In genomic region chr13:51309446-51309845, GRCm38 (mm10) we compare ENCODE assay signal across 23 mouse cellular contexts.
DNase-seq lines count a peak whose midpoint lies in the region; TF ChIP-seq lines count a peak whose summit lies in the region.
"Had no signal": no experiment of that assay in that cellular context is flagged by ENCODE, and none has a peak within 500 bp of the region (broad histone marks: within the 10 kb centered on the region; RNA-seq: fewer than 3 reads in every experiment).

No protein-coding gene starts in this region.

- no peak for TF ChIP-seq POLR2A in embryonic fibroblast, embryonic 13.5 days (IDR thresholded peaks at IDR 0.05; ENCODE audit: low read depth, low read length)

- intact Hi-C loops in left cerebral cortex, postnatal 36 days (cut with DNase I), result no loop called here

- no peak overlapping the region for H3K4me3 ChIP-seq in embryonic fibroblast, embryonic 13.5 days (ENCODE audit: insufficient read depth, low read length)
- H3K4me3 ChIP-seq: embryonic facial prominence, embryonic 13.5 days; forebrain, embryonic 10.5 days; forebrain, embryonic 13.5 days; heart, embryonic 10.5 days; heart, embryonic 13.5 days; hindbrain, embryonic 12.5 days; hindbrain, embryonic 15.5 days; intestine, embryonic 15.5 days had no signal

- H3K27ac ChIP-seq in embryonic fibroblast, embryonic 13.5 days (ENCODE audit: insufficient read depth, low read length), result peak overlapping the region; percentile 56
- H3K27ac ChIP-seq: embryonic facial prominence, embryonic 13.5 days; forebrain, embryonic 10.5 days; forebrain, embryonic 13.5 days; heart, embryonic 10.5 days; heart, embryonic 13.5 days; hindbrain, embryonic 12.5 days; hindbrain, embryonic 15.5 days; intestine, embryonic 15.5 days had no signal

- peaks cover 22% of the 10 kb centered on the region for H3K4me1 ChIP-seq in embryonic fibroblast, embryonic 13.5 days (ENCODE audit: control insufficient read depth, insufficient read depth, low read length)

- peak; percentile 40 for DNase-seq in heart, adult 11 months
- no peak for DNase-seq in heart, adult 8-10 months (ENCODE audit: low spot score)
- peak; percentile 71 for DNase-seq in Muller cell, postnatal 12 days (ENCODE audit: inconsistent ontology term)
- DNase-seq in cerebellum, postnatal 25 days, result no peak
- DNase-seq in gastrocnemius, postnatal 25 days, result no peak
- DNase-seq in left cerebral cortex, postnatal 36 days (ENCODE audit: low spot score in 2 of 2), result no peak
- DNase-seq: adrenal gland, postnatal 10 days; adrenal gland, postnatal 36 days; B cell, adult 2 months; cerebellum, adult 18-20 months; cerebellum, adult 9-10 months; gastrocnemius, postnatal 10 days; heart, postnatal 14 days; heart, postnatal 4 days had no signal

- TF ChIP-seq CTCF in embryonic fibroblast, embryonic 13.5 days (IDR thresholded peaks at IDR 0.05; ENCODE audit: borderline replicate concordance, insufficient read depth, low read length), result no peak

Comparison
In these comparisons a context has a peak if more than half of its experiments do, and no peak if none do; other contexts are left out.
1. DNase-seq: peak in heart, adult 11 months (single experiment) and Muller cell, postnatal 12 days (single experiment); none in heart, adult 8-10 months (single experiment), cerebellum, postnatal 25 days (0 of 2), gastrocnemius, postnatal 25 days (single experiment) and left cerebral cortex, postnatal 36 days (0 of 2).